Mouse (Mus musculus) myocyte (in vitro differentiated cells): ENCODE results near the gene Txnrd1.

ENCODE experiments used
- E2F4 ChIP-seq: IDR thresholded peaks from one replicate; pipeline ENCODE4 v1.6.1; 2011; ENCODE audit warnings: mild to moderate bottlenecking, control low read depth, moderate library complexity; ENCODE audit not compliant: insufficient read depth
- MAX ChIP-seq: IDR thresholded peaks from one replicate; pipeline ENCODE4 v1.6.1; 2011; ENCODE audit warnings: low read depth, mild to moderate bottlenecking, control low read depth
- MYOG ChIP-seq, 3 experiments: IDR thresholded peaks; one replicate each; pipeline ENCODE4 v1.6.1; 2011; ENCODE audit warnings: control low read depth in 2 of 3, low read depth in 2 of 3, mild to moderate bottlenecking in 2 of 3; ENCODE audit not compliant: insufficient read length in 2 of 3, control insufficient read depth in 1 of 3, insufficient read depth in 1 of 3
- POLR2A ChIP-seq: IDR thresholded peaks from one replicate; pipeline ENCODE4 v1.6.1; 2011; ENCODE audit warnings: low read depth, mild to moderate bottlenecking, control low read depth, moderate library complexity; ENCODE audit not compliant: insufficient read length
- SRF ChIP-seq: IDR thresholded peaks from one replicate; pipeline ENCODE4 v1.6.1; 2011; ENCODE audit warnings: low read depth; ENCODE audit not compliant: control insufficient read depth, insufficient read length
- TCF12 ChIP-seq: IDR thresholded peaks from one replicate; pipeline ENCODE4 v1.6.1; 2011; ENCODE audit warnings: mild to moderate bottlenecking, control low read depth; ENCODE audit not compliant: poor library complexity, insufficient read depth, severe bottlenecking
- TCF3 ChIP-seq: IDR thresholded peaks from one replicate; pipeline ENCODE4 v1.6.1; 2011; ENCODE audit warnings: low read depth, control low read depth; ENCODE audit not compliant: insufficient read length
- USF1 ChIP-seq: IDR thresholded peaks from one replicate; pipeline ENCODE4 v1.6.1; 2011; ENCODE audit warnings: low read depth, mild to moderate bottlenecking, control low read depth, moderate library complexity

DNA sequence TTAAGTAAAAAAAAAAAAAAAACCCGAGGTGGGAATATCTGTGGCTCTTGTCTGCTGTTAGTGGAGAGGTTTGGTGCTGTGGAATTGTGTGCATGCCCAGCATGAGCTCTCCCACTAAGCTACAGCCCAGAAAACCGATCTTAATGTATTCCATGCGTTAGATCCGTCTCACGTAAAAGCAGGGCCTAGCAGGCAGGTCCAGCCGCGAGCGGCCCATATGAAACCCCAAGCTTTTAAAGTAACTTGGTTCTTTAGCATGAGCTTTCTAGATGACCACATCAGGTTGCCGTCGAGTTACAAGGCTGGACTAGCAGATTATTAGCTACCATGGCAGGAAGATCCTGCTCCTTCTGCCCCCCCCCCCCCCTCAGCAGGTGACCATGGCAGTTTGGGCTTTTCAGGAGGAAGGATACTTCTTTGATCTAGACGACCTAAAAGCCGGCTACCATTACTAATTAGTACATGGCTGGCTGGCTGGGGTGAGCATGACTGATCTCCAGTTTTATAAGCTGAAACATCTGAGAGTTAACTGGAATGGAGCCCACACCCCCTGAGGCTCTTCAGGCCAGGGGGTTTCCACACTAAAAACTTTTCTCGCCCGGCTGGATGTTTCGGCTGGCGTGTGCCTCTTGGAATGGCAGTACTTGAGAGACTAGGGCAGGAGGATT is 16.1 kb downstream of the Txnrd1 start:
- TF ChIP-seq POLR2A, result no peak
- TF ChIP-seq E2F4, result no peak
- TF ChIP-seq TCF3, result no peak
- no peak for TF ChIP-seq USF1
- no peak for TF ChIP-seq TCF12
- no peak for TF ChIP-seq SRF
- no peak for TF ChIP-seq MYOG (IDR thresholded peaks at IDR 0.05; ENCODE audit: control insufficient read depth in 1 of 3, insufficient read depth in 1 of 3, insufficient read length in 2 of 3, low read depth in 2 of 3)
- no peak for TF ChIP-seq MAX
